Mouse (Mus musculus): ENCODE results near the gene Zc3h7b. TPM values are rescaled to one million over a fixed set of nuclear protein-coding genes. Genes with fewer than 3 reads are reported as not detected.
A peak's percentile ranks its signal among the peaks of the same experiment; 100 is the strongest.

Gene Zc3h7b
- polyA plus RNA-seq, 1 experiment from 2014 or later, result 57.5 TPM

DNA sequence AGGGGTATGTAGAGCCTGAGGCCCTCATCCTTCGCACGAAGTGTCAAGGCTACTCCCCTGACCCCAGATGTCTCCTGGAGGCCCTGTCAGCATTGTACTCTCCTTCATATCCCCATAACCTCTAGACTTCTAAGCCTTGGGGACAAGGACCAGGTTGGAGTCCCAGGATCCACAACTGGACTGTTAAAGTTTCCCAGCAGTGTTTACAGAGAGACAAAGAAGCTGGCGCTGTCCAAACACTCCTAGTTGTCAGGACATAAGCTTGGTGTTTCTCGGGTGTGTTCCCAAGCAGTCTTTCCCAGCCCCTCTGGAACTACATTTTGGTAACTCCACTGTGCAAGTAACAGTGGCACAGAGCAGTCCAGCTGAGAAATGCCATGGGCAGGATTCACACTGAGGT lies 88.6 kb downstream of the Zc3h7b start:
- peaks cover 43% of the 10 kb centered on the region for H3K4me1 ChIP-seq
- H3K9me3 ChIP-seq (replicated peaks), result no peaks in the 10 kb centered on the region
- 75% methylated on average over 4 of the region's 4 CpGs for WGBS
- no peak overlapping the region for H3K4me3 ChIP-seq
- no peak for DNase-seq (ENCODE audit: low spot score)
- peaks cover 43% of the 10 kb centered on the region for H3K27me3 ChIP-seq (ENCODE audit: low read depth, poor library complexity, severe bottlenecking)
- H3K36me3 ChIP-seq, result 0 out of 2 replicates have a peak, but pooled peaks cover 3% of the 10 kb centered on the region
- H3K27ac ChIP-seq, result no peak overlapping the region

DNA sequence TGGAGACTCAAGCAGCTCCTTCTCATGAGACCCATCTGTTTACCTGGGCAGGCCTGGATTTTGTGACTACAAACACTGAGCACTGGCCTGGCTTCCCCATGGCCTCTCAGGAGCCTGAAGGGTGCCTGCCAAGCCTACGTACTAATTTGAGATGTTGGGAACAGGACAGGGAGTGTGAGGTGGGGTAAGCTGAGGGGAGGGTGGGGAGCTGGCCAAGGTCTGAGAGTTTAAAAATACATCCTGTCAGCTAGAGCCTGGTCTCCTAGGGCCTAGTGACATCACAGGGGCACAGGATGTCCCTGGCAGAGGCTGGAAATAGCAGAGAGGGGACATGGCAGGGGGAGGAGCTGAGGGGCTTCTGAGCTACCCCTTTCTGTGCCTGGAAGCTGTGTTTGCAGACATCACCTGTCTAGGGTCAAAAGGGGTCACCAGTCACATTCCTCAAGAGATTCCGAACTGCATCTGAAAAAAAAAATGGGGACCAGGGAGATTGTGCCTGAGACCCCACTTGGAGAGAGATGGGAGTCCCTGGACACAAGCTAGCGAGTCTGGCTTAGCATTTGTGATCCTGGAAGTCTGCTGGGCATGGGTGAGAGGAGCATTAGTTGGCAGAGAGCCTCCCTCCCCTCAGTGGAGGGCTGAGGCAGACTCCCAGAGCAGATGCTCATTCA lies 89.4 kb downstream of the Zc3h7b start:
- H3K36me3 ChIP-seq, result 0 out of 2 replicates have a peak, but pooled peaks cover 2% of the 10 kb centered on the region
- H3K27ac ChIP-seq, result no peak overlapping the region
- WGBS, result 20% methylated on average over 3 of the region's 3 CpGs
- H3K4me3 ChIP-seq, result no peak overlapping the region
- H3K9me3 ChIP-seq (replicated peaks), result no peaks in the 10 kb centered on the region
- H3K27me3 ChIP-seq (ENCODE audit: low read depth, poor library complexity, severe bottlenecking), result peaks cover 43% of the 10 kb centered on the region
- H3K4me1 ChIP-seq, result peaks cover 43% of the 10 kb centered on the region
- DNase-seq (ENCODE audit: low spot score), result no peak

DNA sequence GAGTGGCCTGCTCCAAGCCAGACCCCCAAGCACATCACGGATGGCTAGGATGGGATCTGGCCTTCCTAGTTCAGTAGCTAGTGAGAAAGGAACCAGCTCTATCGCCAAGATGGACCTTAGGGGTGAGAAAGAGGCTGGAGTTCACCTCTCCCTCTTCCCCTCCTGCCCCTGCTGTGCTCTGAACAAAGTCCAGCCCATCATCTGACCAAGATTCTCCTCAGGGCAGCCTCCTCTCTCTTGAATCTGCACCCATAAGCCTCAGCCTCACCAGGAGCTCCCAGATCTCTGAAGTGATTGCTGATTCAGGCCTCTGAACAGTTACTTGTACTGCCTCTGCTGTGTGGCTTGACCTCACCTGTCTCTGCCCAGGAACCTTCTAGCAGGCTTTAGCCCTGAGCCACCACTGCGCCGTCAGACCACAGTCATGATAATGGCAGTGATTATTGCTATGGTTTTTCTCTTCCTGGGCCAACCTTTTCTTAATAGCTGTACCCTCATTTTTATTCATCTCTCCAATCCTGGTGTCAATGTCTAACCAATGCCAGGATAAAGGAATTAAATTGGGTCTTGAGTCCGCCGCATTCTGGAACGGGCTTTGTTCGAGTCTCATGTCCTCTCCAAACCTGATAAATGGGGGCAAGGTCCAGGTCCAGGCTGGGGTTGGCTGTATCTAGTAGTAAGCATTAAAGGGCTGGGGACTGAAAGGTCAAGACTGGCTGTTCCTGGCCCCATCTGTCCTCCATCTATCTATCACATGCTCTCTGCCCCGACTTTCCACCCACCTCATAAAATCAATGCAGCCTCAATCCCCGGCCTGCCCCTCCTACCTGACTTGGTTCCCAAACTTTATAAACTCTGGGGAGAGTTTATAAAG lies 90.4 kb downstream of the Zc3h7b start:
- Histone ChIP-seq H3K9me3 (replicated peaks) (no peaks in the 10 kb centered on the region), H3K4me1 (peaks cover 43% of the 10 kb centered on the region), H3K27me3 (ENCODE audit: low read depth, poor library complexity, severe bottlenecking) (peaks cover 43% of the 10 kb centered on the region), H3K4me3 (peak overlapping the region; percentile 52; the same call in 1 of the 2 replicates), H3K36me3 (0 out of 2 replicates have a peak, but pooled peaks cover 2% of the 10 kb centered on the region), H3K27ac (no peak overlapping the region; the same call in 1 of the 2 replicates)
- DNase-seq (ENCODE audit: low spot score), result no peak
- WGBS, result 40% methylated on average over 10 of the region's 10 CpGs

DNA sequence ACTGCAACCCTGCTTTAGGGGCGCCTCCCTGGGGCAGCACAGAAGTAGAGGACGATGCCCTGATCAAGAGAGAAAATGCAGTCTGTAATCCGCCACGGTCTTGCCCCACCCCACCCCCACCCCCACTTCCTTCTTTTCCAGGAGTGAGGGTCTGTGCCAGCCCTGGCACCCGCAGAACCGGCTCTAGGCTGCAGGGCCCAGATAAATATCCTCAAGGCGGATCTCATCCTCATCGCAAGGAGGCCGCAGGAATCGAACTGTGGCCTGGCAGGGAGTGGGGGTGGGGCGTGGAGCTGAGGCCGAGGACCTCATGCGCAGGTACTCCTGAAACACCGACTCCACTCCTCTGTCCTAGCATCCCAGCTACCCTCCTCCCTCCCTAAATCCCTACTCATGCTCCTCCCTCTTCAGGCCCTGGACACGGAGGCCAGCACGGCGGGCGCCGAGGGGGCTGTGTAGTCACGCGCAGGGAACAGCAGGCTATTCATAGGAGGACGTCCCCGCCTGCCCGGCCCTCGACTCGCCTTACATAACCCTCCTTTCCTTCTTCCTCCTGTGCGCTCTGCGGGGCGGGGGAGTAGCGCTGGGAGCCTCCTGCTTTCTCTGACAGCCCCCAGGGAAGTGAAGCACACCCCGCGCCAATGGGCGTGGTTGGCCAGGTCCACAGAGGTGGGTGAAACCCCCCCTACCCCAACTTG lies 91.4 kb downstream of the Zc3h7b start:
- H3K27me3 ChIP-seq (ENCODE audit: low read depth, poor library complexity, severe bottlenecking), result peaks cover 43% of the 10 kb centered on the region
- peak overlapping the region; percentile 82 for H3K27ac ChIP-seq

DNA sequence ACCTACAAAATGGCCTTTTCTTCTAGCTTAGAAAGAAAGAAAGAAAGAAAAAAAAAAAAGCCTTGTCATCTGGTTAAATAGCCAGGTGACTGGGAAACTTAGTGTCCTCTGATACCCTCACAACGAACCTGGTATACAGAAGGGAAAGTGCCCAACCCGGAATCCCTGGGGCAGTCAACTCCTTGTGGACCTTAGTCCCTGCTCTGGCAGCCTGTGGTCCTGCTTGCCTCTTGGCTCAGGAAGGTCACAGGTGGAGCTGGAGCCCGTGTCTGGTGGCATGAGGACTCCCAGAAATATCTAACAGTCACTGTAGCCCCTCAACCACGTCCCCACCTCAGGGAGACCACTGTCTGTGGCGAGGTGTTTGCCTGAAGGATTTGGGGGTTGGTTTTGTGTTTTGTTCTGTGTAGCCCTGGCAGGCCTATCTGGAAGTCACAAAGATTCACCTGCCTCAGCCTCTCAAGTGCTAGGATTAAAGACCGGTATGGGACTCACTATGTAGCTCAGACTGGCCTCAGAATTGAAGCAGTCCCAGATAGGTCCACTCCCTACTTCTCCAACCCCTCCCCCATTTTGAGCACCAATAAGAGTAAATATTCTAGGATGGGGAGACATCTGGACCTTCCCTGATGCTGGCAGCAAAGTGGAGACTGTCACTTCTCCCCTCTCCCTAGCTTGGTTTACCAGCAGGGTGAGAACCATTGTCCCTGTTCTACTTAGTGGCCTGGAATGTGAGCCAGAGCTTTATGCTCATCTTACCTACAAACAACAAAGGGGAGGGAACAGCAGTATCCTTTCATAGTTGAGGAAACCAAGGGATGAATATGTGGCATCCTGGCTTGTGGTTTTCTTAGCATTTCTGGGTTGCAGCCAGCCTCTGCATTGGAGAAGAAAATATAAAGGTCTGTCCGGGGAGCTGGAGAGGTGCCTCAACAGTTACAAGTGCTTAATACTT lies 92.4 kb downstream of the Zc3h7b start:
- Histone ChIP-seq H3K27ac (peak overlapping the region; percentile 82), H3K27me3 (ENCODE audit: low read depth, poor library complexity, severe bottlenecking) (peaks cover 43% of the 10 kb centered on the region), H3K9me3 (replicated peaks) (no peaks in the 10 kb centered on the region), H3K4me3 (peak overlapping the region; percentile 52; the same call in 1 of the 2 replicates), H3K36me3 (0 out of 2 replicates have a peak, but pooled peaks cover 2% of the 10 kb centered on the region), H3K4me1 (peaks cover 35% of the 10 kb centered on the region)
- no peak for DNase-seq (ENCODE audit: low spot score)
- 58% methylated on average over 7 of the region's 7 CpGs for WGBS

More for the DNA sequence above, 91.4 kb downstream of the Zc3h7b start:
- DNase-seq (ENCODE audit: low spot score), result peak; percentile 79
- H3K36me3 ChIP-seq, result 0 out of 2 replicates have a peak, but pooled peaks cover 2% of the 10 kb centered on the region
- H3K4me3 ChIP-seq, result peak overlapping the region; percentile 52
- 1% methylated on average over 33 of the region's 33 CpGs for WGBS
- no peaks in the 10 kb centered on the region for H3K9me3 ChIP-seq (replicated peaks)
- H3K4me1 ChIP-seq, result peaks cover 39% of the 10 kb centered on the region

DNA sequence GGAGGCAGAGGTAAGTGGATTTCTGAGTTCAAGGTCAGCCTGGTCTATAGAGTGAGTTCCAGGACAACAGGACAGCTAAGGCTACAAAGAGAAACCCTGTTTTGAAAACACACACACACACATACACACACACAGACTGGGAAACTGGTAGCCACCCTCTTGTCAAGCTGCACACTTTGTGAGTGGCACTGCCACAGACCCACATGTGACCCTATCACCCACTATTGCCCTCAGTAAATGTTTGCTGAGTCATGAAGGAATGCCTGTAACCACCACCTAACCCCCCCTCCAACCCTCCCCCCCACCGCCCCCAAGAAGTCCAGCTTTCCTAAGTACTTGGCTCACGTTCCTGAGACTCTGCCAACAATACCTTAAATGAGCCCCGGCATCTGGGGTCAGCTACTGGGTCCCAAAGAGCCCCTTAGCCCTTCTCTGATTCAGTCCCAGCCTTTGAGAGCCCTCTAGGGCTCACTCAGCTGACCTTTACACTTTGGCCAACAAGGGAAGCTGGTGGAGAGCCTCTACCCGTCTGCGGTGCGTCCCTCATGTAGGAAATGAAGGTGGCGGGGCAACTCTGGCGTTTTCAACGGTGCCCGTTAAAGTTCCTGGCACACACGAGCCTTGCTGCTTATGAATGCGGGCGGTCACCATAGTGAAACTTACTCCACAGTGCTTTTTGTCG lies 93.8 kb downstream of the Zc3h7b start:
- 81% methylated on average over 14 of the region's 14 CpGs for WGBS
- H3K4me1 ChIP-seq, result peaks cover 35% of the 10 kb centered on the region
- no peak for DNase-seq (ENCODE audit: low spot score)
- peaks cover 41% of the 10 kb centered on the region for H3K27me3 ChIP-seq (ENCODE audit: low read depth, poor library complexity, severe bottlenecking)
- no peak overlapping the region for H3K4me3 ChIP-seq
- H3K27ac ChIP-seq, result no peak overlapping the region
- H3K9me3 ChIP-seq (replicated peaks), result no peaks in the 10 kb centered on the region
- 0 out of 2 replicates have a peak, but pooled peaks cover 2% of the 10 kb centered on the region for H3K36me3 ChIP-seq

DNA sequence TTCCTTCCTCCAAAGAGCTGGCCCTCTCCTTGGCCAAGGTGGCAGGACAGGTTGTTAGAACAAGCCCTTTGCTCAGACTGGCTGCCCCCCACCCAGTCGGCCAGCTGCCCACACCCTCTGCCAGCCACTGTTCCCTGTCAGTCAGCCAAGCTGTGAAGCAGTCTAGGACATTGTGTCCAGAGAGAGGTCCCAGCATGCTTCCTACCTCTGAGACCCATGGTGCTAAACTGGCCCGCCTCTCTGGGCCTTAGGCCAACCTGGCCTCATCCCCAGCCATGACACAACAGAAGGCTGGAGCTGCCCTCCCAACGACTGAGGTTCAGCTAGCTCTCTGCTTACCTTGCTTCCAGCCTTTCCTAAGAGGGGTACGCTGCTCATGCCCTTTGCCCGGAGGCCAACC lies 94.8 kb downstream of the Zc3h7b start:
- H3K27ac ChIP-seq, result no peak overlapping the region
- H3K36me3 ChIP-seq, result 0 out of 2 replicates have a peak, but pooled peaks cover 2% of the 10 kb centered on the region
- WGBS, result 73% methylated on average over 5 of the region's 5 CpGs
- H3K27me3 ChIP-seq (ENCODE audit: low read depth, poor library complexity, severe bottlenecking), result peaks cover 32% of the 10 kb centered on the region
- H3K4me1 ChIP-seq, result peaks cover 29% of the 10 kb centered on the region
- DNase-seq (ENCODE audit: low spot score), result no peak
- no peaks in the 10 kb centered on the region for H3K9me3 ChIP-seq (replicated peaks)
- no peak overlapping the region for H3K4me3 ChIP-seq

DNA sequence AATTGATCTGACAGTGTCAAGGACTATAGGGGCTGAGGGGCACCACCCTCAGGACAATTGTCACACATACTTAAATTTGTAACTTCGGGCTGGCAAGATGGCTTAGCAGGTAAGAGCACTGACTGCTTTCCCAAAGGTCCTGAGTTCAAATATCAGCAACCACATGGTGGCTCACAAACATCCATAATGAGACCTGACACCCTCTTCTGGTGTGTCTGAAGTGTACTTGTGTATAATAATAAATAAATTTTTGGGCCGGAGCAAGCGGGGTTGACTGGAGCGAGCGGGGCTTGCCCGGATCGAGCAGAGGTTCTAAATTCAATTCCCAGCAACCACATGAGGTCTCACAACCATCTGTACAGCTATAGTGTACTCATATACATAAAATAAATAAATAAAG lies 95.4 kb downstream of the Zc3h7b start:
- H3K27ac ChIP-seq, result no peak overlapping the region
- peaks cover 25% of the 10 kb centered on the region for H3K27me3 ChIP-seq (ENCODE audit: low read depth, poor library complexity, severe bottlenecking)
- no peaks in the 10 kb centered on the region for H3K9me3 ChIP-seq (replicated peaks)
- H3K36me3 ChIP-seq, result 0 out of 2 replicates have a peak, but pooled peaks cover 2% of the 10 kb centered on the region
- 92% methylated on average over 7 of the region's 7 CpGs for WGBS
- DNase-seq (ENCODE audit: low spot score), result no peak
- peaks cover 23% of the 10 kb centered on the region for H3K4me1 ChIP-seq
- no peak overlapping the region for H3K4me3 ChIP-seq

DNA sequence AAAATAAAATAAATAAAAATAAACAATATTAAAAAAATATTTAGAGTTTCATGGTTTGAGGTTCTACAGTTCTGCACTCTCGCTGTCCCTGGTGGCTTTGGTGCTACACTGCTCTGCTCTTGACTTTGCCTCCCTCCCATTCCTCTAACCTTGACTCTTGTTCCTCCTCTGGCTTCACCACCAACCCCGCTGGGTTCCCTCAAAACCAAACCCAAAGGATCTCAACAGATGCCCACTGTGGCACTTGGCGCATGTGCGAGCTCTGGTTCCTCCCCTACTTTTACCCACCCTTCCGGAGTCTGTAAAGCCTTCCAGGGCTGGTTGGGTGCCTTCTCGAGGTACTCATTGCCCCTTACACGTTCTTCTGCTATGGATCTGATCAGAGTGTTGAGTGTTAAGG lies 97.4 kb downstream of the Zc3h7b start:
- H3K4me1 ChIP-seq, result peaks cover 3% of the 10 kb centered on the region
- DNase-seq (ENCODE audit: low spot score), result no peak
- H3K9me3 ChIP-seq (replicated peaks), result no peaks in the 10 kb centered on the region
- no peak overlapping the region for H3K27ac ChIP-seq
- peaks cover 5% of the 10 kb centered on the region; the same call in 1 of the 2 replicates for H3K27me3 ChIP-seq (ENCODE audit: low read depth, poor library complexity, severe bottlenecking)
- H3K4me3 ChIP-seq, result no peak overlapping the region
- WGBS, result 87% methylated on average over 7 of the region's 7 CpGs
- H3K36me3 ChIP-seq, result peaks cover 8% of the 10 kb centered on the region

DNA sequence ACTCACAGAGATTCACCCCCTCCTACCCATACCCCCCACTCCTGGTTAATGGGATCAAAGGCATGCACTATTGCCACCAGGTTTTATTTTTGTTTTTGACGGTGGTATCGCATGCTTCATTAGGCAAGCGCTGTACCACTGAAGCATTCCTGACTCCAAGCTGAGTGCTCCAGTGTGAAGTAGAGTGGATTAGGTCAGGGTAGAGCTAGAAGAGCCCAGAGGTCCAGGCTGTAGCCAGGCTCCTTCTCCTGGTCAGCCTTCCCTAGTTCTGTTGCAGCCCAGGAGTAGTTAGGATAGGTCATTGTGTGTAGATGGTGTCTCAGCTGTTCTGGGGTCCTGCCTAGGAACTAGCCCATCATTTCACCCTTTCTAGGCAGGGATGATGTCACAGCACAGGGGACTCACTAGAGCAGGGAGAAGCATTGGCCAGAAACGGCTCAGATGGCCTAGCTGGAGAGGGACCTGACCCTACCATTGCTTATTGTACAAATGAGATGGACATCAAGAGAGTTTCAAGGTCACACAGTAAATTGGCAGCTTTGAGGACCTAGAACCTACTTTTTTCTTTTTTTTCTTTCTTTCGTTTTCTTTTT lies 100.3 kb downstream of the Zc3h7b start:
- no peaks in the 10 kb centered on the region for H3K4me1 ChIP-seq
- H3K36me3 ChIP-seq, result peaks cover 34% of the 10 kb centered on the region
- no peaks in the 10 kb centered on the region for H3K9me3 ChIP-seq (replicated peaks)
- no peak overlapping the region for H3K4me3 ChIP-seq
- WGBS, result 84% methylated on average over 5 of the region's 5 CpGs
- no peak overlapping the region for H3K27ac ChIP-seq
- no peaks in the 10 kb centered on the region for H3K27me3 ChIP-seq (ENCODE audit: low read depth, poor library complexity, severe bottlenecking)
- DNase-seq (ENCODE audit: low spot score), result no peak

DNA sequence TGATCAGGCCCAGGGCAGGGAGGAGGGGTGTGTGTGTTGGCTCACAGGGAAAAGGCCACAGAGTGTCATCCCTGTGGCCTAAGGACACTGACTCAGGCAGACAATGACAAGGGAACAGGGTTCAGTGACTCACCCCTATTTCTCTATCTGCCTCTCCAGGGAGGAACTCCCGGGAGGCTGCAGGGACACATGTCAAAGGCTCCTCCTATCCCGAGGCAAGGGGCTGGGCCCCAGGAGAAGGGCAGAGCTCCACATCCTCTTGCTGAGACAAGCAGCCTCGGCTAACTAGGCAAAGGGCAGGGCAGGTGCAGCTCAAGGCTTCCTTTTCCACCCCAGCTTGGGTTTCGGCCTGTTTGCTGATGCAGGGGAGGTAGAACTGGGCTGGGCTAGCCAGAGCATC lies 100.9 kb downstream of the Zc3h7b start:
- H3K4me3 ChIP-seq, result no peak overlapping the region
- 46% methylated on average over 4 of the region's 4 CpGs for WGBS

More for the DNA sequence above, 100.9 kb downstream of the Zc3h7b start:
- H3K4me1 ChIP-seq, result peaks cover 4% of the 10 kb centered on the region
- DNase-seq (ENCODE audit: low spot score), result no peak
- no peak overlapping the region for H3K27ac ChIP-seq
- peaks cover 40% of the 10 kb centered on the region for H3K36me3 ChIP-seq
- H3K27me3 ChIP-seq (ENCODE audit: low read depth, poor library complexity, severe bottlenecking), result no peaks in the 10 kb centered on the region
- no peaks in the 10 kb centered on the region for H3K9me3 ChIP-seq (replicated peaks)
